Mouse (Mus musculus) adipose tissue, adult 10 weeks (tissue): ENCODE results near the gene Ttc36. TPM values are rescaled to one million over a fixed set of nuclear protein-coding genes. Genes with fewer than 3 reads are reported as not detected.

Experiments
- polyA plus RNA-seq: library from polyadenylated mRNA; stranded (reverse); fragments of 350-450 nt; fragmentation: Illumina TruSeq; extraction: RNeasy Lipid Tissue Mini Kit (QIAGEN cat#74804); gene quantifications from one replicate; pipeline ENCODE4 v1.2.3, GENCODE M21; 2014; ENCODE audit warnings: low read depth, low replicate concordance

Ttc36 gene
- 2.3 TPM for polyA plus RNA-seq

DNA sequence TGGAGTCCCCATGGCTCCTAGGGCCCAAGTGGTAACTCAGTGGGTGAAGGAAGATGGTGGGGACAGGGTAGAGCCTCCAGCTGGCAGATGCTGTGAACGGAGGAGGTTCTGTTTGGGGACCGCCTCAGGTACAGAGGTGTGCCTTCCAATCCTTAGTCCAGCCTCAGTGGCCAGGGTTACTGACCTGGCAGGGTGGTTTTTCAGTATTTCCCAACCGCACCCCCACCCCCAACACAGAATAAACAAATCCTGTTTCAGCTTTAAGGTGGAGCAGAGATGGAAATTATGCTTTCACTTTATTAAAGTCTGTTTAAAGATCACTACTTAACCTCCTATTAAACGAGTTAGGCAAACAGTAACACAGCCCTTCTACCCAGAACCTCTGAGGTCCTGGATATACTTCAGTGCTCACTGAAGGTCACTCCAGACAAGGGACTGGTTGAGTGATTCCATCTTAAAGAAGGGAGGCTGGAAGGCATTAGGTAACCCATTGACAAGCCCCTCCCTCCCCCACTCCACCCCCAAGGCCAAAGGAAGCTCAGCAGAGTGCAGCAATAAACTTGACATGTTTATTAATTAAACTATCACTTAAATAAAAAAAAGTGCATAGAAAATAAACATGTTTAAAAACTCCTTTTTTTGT, at the start of gene Ttc36:
Ttc36 (minus strand) TSS at position 265 of the 643 bp plus-strand sequence.

DNA sequence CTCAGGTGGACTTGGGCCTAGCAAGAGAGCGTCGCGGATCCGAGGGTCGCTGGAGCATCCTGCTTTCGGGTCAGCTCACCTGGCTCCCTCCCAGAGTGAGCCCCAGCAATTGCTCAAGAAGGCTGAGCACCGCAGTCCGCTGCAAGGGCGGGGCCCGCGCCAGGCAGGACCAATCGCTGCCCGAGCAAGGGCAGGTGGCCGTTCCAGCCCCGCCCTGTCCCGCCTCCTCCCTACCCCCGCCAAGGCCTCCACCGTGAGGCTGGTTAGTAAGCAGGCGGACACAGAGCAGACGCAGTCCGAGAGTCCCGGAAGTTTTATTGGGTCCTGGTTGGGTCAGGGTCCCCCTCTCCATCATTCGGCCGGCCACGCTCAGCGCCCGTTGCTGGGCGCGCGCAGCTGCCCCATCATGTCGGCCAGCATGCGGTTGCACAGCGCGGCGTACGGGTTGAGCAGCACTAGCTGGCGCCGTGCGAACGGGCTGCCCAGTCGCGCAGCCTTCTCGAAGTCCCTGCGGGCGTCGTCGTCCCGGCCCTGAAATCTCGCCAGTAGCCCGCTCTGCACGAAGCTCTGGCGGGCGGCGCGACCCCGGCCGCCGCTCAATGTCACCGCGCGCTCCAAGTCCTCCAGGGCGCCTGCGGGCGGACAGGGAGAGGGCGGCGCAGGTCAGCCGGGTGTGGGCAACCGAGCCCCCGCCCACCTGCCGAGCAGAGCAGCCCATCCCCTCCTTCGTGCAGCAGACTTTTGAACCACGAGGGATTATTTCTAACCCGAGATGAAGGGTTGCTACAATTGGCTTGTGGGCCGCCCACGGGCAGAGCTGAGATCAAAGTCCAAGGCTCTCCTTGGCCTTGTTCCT, 3.5 kb downstream of the Ttc36 start, which contains the start of gene Tmem25:
Tmem25 (minus strand) TSS at position 206 of the 856 bp plus-strand sequence.

GRCm38 (mm10) chr9:44767101-44768028, 35.5 kb downstream of the Ttc36 start, which contains the start of the genes Arcn1 and Ift46:
TSS of gene Arcn1 (minus strand) at chr9:44767845.
TSS of gene Ift46 (plus strand) at chr9:44767908.

Other genes with a start within 250 kb of the Ttc36 start
- 0.62 TPM for gene Cxcr5, start 241.2 kb downstream of the Ttc36 start, polyA plus RNA-seq
- 79.5 TPM for gene Ddx6, start 198.2 kb downstream of the Ttc36 start, polyA plus RNA-seq
- gene Treh, start 129.8 kb downstream of the Ttc36 start, polyA plus RNA-seq: not detected
- 61.1 TPM for gene Phldb1, start 67.9 kb downstream of the Ttc36 start, polyA plus RNA-seq
- gene Arcn1, start 35.2 kb downstream of the Ttc36 start, polyA plus RNA-seq: 107 TPM
- 62.7 TPM for gene Ift46, start 35.2 kb downstream of the Ttc36 start, polyA plus RNA-seq
- 3.0 TPM for gene Tmem25, start 3.8 kb downstream of the Ttc36 start, polyA plus RNA-seq
- gene Kmt2a, start 78.2 kb upstream of the Ttc36 start, polyA plus RNA-seq: 12.5 TPM
- gene Atp5l, start 117.7 kb upstream of the Ttc36 start, polyA plus RNA-seq: 562 TPM
- gene Ube4a, start 162.5 kb upstream of the Ttc36 start, polyA plus RNA-seq: 36.0 TPM
- 1.6 TPM for gene Cd3g, start 177.4 kb upstream of the Ttc36 start, polyA plus RNA-seq
- gene Cd3d, start 178.7 kb upstream of the Ttc36 start, polyA plus RNA-seq: 1.3 TPM
- gene Cd3e, start 206.6 kb upstream of the Ttc36 start, polyA plus RNA-seq: 1.5 TPM
- gene Mpzl2, start 236.7 kb upstream of the Ttc36 start, polyA plus RNA-seq: 30.8 TPM